ENCODE assay signal across 17 mouse cellular contexts in the genomic region with DNA sequence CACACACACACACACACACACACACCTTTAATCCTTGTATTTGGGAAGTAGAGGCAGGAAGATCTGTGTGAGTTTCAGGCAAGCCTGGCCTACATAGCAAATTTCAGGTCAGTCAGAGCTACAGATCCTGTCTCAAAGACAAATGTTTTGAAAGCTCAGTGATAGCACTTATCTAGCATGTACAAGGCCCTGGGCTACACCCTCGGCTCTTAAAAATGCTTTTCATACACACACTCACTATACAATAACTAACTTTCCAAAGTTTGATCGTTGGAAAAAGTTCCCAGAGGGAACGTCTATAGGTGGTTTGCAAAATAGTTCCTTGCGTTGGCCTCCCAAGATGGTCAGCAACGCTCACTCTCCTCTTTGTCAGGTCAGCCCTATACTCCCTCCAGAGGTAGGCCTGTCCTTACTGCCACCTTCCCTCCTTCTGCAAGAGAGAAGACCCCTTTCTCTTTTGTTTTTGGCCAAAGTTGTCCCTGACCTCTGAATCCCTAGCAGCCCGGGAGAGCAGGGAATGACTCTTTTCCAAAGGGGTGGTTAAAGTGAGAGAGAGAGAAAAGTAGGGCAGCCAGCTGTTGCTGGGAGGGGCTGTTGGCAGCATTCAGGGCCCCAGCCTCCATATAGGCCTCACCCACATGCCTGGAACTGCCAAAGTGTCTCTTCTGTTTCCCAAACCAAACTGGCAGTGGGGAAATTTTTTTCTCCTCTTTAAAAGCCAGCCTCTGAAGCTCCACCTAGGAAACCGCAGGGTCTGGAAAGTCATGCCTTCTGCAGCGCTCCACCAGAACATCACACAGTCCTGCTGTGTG. TPM values are rescaled to one million over a fixed set of nuclear protein-coding genes. Genes with fewer than 3 reads are reported as not detected.
DNase-seq lines count a peak whose midpoint lies in the region; ATAC-seq and TF ChIP-seq lines count a peak whose summit lies in the region.
"Had no signal": no experiment of that assay in that cellular context is flagged by ENCODE, and none has a peak within 500 bp of the region (broad histone marks: within the 10 kb centered on the region; RNA-seq: fewer than 3 reads in every experiment).

No protein-coding gene starts in this region.

- no peaks in the 10 kb centered on the region for H3K4me1 ChIP-seq in embryonic facial prominence, embryonic 14.5 days (ENCODE audit: control insufficient read depth, insufficient read depth, low read length)
- no peaks in the 10 kb centered on the region for H3K4me1 ChIP-seq in embryonic facial prominence, embryonic 10.5 days
- H3K4me1 ChIP-seq in liver, embryonic 11.5 days (replicated peaks; ENCODE audit: control insufficient read depth, insufficient read depth, low read length): no peaks in the 10 kb centered on the region; the same call in none of the 2 replicates
- H3K4me1 ChIP-seq in stomach, postnatal 0 days (replicated peaks; ENCODE audit: control insufficient read depth, insufficient read depth): no peaks in the 10 kb centered on the region
- H3K4me1 ChIP-seq in forebrain, embryonic 11.5 days (replicated peaks; ENCODE audit: control insufficient read depth, insufficient read depth, low read length): no peaks in the 10 kb centered on the region
- H3K4me1 ChIP-seq: heart, embryonic 13.5 days; hindbrain, embryonic 15.5 days had no signal

- H3K9ac ChIP-seq in embryonic facial prominence, embryonic 14.5 days (ENCODE audit: low read depth, low read length): no peak overlapping the region
- H3K9ac ChIP-seq in liver, embryonic 11.5 days (ENCODE audit: low read depth, low read length): no peak overlapping the region
- no peak overlapping the region for H3K9ac ChIP-seq in stomach, postnatal 0 days (ENCODE audit: low read length)
- H3K9ac ChIP-seq in forebrain, embryonic 11.5 days (ENCODE audit: low read length): no peak overlapping the region
- H3K9ac ChIP-seq: forebrain, postnatal 0 days; heart, embryonic 13.5 days; hindbrain, embryonic 15.5 days had no signal

- H3K9me3 ChIP-seq in embryonic facial prominence, embryonic 14.5 days (ENCODE audit: control insufficient read depth, low read length): no peaks in the 10 kb centered on the region
- H3K9me3 ChIP-seq in embryonic facial prominence, embryonic 10.5 days: no peaks in the 10 kb centered on the region
- no peaks in the 10 kb centered on the region for H3K9me3 ChIP-seq in liver, embryonic 11.5 days (ENCODE audit: control insufficient read depth, low read length)
- H3K9me3 ChIP-seq in stomach, postnatal 0 days (ENCODE audit: control insufficient read depth, low read length): no peaks in the 10 kb centered on the region
- H3K9me3 ChIP-seq in forebrain, embryonic 11.5 days (ENCODE audit: control insufficient read depth, low read length): no peaks in the 10 kb centered on the region
- H3K9me3 ChIP-seq: G1E; heart, embryonic 13.5 days; hindbrain, embryonic 15.5 days had no signal

- DNase-seq in embryonic facial prominence, embryonic 14.5 days (ENCODE audit: low spot score): peak; percentile 34
- DNase-seq in embryonic facial prominence, embryonic 10.5 days (ENCODE audit: low spot score): no peak
- peak; percentile 51 for DNase-seq in lung, postnatal 10 days
- no peak for DNase-seq in lung, postnatal 14 days
- DNase-seq in liver, embryonic 11.5 days (ENCODE audit: low spot score): no peak
- DNase-seq in stomach, postnatal 0 days (ENCODE audit: low spot score): no peak
- DNase-seq in kidney, adult 9 months: no peak
- DNase-seq in forebrain, embryonic 11.5 days (ENCODE audit: low spot score): no peak
- DNase-seq: B cell, adult 2 months; cerebellum, postnatal 25 days; forebrain, postnatal 0 days; kidney, adult 8-10 months; retina, postnatal 1 day had no signal

- no peak overlapping the region for H3K4me2 ChIP-seq in embryonic facial prominence, embryonic 14.5 days (ENCODE audit: low read depth, low read length)
- H3K4me2 ChIP-seq in liver, embryonic 11.5 days: no peak overlapping the region
- H3K4me2 ChIP-seq in stomach, postnatal 0 days (replicated peaks; ENCODE audit: low read depth): no peak overlapping the region
- no peak overlapping the region for H3K4me2 ChIP-seq in forebrain, embryonic 11.5 days (ENCODE audit: low read depth, low read length, severe bottlenecking)
- H3K4me2 ChIP-seq: heart, embryonic 13.5 days; hindbrain, embryonic 15.5 days had no signal

- WGBS in embryonic facial prominence, embryonic 14.5 days: 75% methylated on average over 8 of the region's 8 CpGs
- 82% methylated on average over 8 of the region's 8 CpGs for WGBS in embryonic facial prominence, embryonic 10.5 days
- WGBS in liver, embryonic 11.5 days: 71% methylated on average over 8 of the region's 8 CpGs
- 68% methylated on average over 8 of the region's 8 CpGs for WGBS in stomach, postnatal 0 days
- WGBS in forebrain, embryonic 11.5 days: 82% methylated on average over 8 of the region's 8 CpGs

- TF ChIP-seq CTCF in stomach, postnatal 0 days (IDR thresholded peaks at IDR 0.05; ENCODE audit: low read depth): no peak

- H3K36me3 ChIP-seq in embryonic facial prominence, embryonic 14.5 days (ENCODE audit: control insufficient read depth, insufficient read depth, low read length): no peaks in the 10 kb centered on the region
- no peaks in the 10 kb centered on the region for H3K36me3 ChIP-seq in embryonic facial prominence, embryonic 10.5 days (replicated peaks)
- no peaks in the 10 kb centered on the region for H3K36me3 ChIP-seq in liver, embryonic 11.5 days (ENCODE audit: control insufficient read depth, insufficient read depth, low read length)
- H3K36me3 ChIP-seq in stomach, postnatal 0 days (ENCODE audit: control insufficient read depth, insufficient read depth, low read length): no peaks in the 10 kb centered on the region
- no peaks in the 10 kb centered on the region for H3K36me3 ChIP-seq in forebrain, embryonic 11.5 days (ENCODE audit: control insufficient read depth, insufficient read depth, low read length)
- H3K36me3 ChIP-seq: G1E; heart, embryonic 13.5 days; hindbrain, embryonic 15.5 days had no signal

- no peak for ATAC-seq in embryonic facial prominence, embryonic 14.5 days (ENCODE audit: low read depth)
- peak; percentile 84 for ATAC-seq in liver, embryonic 11.5 days (replicated peaks; ENCODE audit: low FRiP score)
- ATAC-seq in stomach, postnatal 0 days (ENCODE audit: low FRiP score, low TSS enrichment): no peak
- no peak for ATAC-seq in forebrain, embryonic 11.5 days (replicated peaks; ENCODE audit: low FRiP score)
- ATAC-seq: forebrain, postnatal 0 days; midbrain, embryonic 16.5 days had no signal

- H3K4me3 ChIP-seq in embryonic facial prominence, embryonic 14.5 days (ENCODE audit: low read depth, low read length): no peak overlapping the region
- no peak overlapping the region for H3K4me3 ChIP-seq in embryonic facial prominence, embryonic 10.5 days
- H3K4me3 ChIP-seq in liver, embryonic 11.5 days (ENCODE audit: low read depth, low read length): no peak overlapping the region
- no peak overlapping the region for H3K4me3 ChIP-seq in stomach, postnatal 0 days (ENCODE audit: low read depth, low read length)
- no peak overlapping the region for H3K4me3 ChIP-seq in forebrain, embryonic 11.5 days (ENCODE audit: low read depth, low read length)
- H3K4me3 ChIP-seq: heart, embryonic 13.5 days; hindbrain, embryonic 15.5 days had no signal

- TF ChIP-seq EP300 in stomach, postnatal 0 days (optimal IDR thresholded peaks at IDR 0.05): no peak

- H3K27ac ChIP-seq in embryonic facial prominence, embryonic 14.5 days (replicated peaks; ENCODE audit: low read depth, low read length): peak overlapping the region; percentile 21; the same call in 1 of the 2 replicates
- H3K27ac ChIP-seq in embryonic facial prominence, embryonic 10.5 days (replicated peaks): no peak overlapping the region
- H3K27ac ChIP-seq in liver, embryonic 11.5 days (ENCODE audit: low read depth, low read length): no peak overlapping the region
- H3K27ac ChIP-seq in stomach, postnatal 0 days (replicated peaks): 0 out of 2 replicates have a peak overlapping the region, but pooled peaks have one; percentile 18
- H3K27ac ChIP-seq in forebrain, embryonic 11.5 days (ENCODE audit: low read depth, low read length): no peak overlapping the region
- H3K27ac ChIP-seq: heart, embryonic 13.5 days; hindbrain, embryonic 15.5 days had no signal

- H3K27me3 ChIP-seq in embryonic facial prominence, embryonic 14.5 days (replicated peaks; ENCODE audit: control insufficient read depth, insufficient read depth, low read length): peaks cover 6% of the 10 kb centered on the region; the same call in 1 of the 2 replicates
- H3K27me3 ChIP-seq in embryonic facial prominence, embryonic 10.5 days (replicated peaks; ENCODE audit: low read depth, poor library complexity, severe bottlenecking): peaks cover 66% of the 10 kb centered on the region
- H3K27me3 ChIP-seq in liver, embryonic 11.5 days (replicated peaks; ENCODE audit: control insufficient read depth, insufficient read depth, low read length): peaks cover 3% of the 10 kb centered on the region; the same call in 1 of the 2 replicates
- H3K27me3 ChIP-seq in stomach, postnatal 0 days (ENCODE audit: control insufficient read depth, insufficient read depth, low read length): no peaks in the 10 kb centered on the region
- no peaks in the 10 kb centered on the region for H3K27me3 ChIP-seq in forebrain, embryonic 11.5 days (ENCODE audit: control insufficient read depth, insufficient read depth, low read length)
- H3K27me3 ChIP-seq: hindbrain, embryonic 15.5 days had no signal

RNA-seq across cellular contexts. Expression of a gene that starts 29.2 kb away (rescaled TPM):
- 0.03 and 0.04 TPM in 2 replicates for polyA plus RNA-seq in embryonic facial prominence, embryonic 14.5 days (2014; fragmentation: Nextera tagmentation; extraction: Ambion mirVana)
- polyA plus RNA-seq in embryonic facial prominence, embryonic 10.5 days (2016; fragmentation: Nextera tagmentation; extraction: Ambion mirVana): 0.03 and 0.10 TPM in 2 replicates
- 0.04 TPM in 1 of 2 replicates, not detected in the other for polyA plus RNA-seq in liver, embryonic 11.5 days (2014; fragmentation: Nextera tagmentation; extraction: Ambion mirVana)
- 0.04 and 0.08 TPM in 2 replicates for polyA plus RNA-seq in stomach, postnatal 0 days (2015; fragmentation: Nextera tagmentation; extraction: Ambion mirVana)
- 0.04 TPM in 1 of 2 replicates, not detected in the other for polyA plus RNA-seq in forebrain, embryonic 11.5 days (2014; fragmentation: Nextera tagmentation; extraction: Ambion mirVana)

Comparison
In these comparisons a context has a peak if more than half of its experiments do, and no peak if none do; other contexts are left out.
1. DNase-seq: peak in embryonic facial prominence, embryonic 14.5 days (single experiment) and lung, postnatal 10 days (single experiment); none in embryonic facial prominence, embryonic 10.5 days (single experiment), lung, postnatal 14 days (single experiment), liver, embryonic 11.5 days (single experiment), stomach, postnatal 0 days (single experiment), kidney, adult 9 months (single experiment) and forebrain, embryonic 11.5 days (single experiment).
2. H3K27ac ChIP-seq: peak in embryonic facial prominence, embryonic 14.5 days (single experiment) and stomach, postnatal 0 days (single experiment); none in embryonic facial prominence, embryonic 10.5 days (single experiment), liver, embryonic 11.5 days (single experiment) and forebrain, embryonic 11.5 days (single experiment).